In genomic region chr11:78804551-78804950, GRCm38 (mm10) we compare ENCODE assay signal across 28 mouse cellular contexts. TPM values are rescaled to one million over a fixed set of nuclear protein-coding genes. Genes with fewer than 3 reads are reported as not detected.
A peak's percentile ranks its signal among the peaks of the same experiment; 100 is the strongest.
DNase-seq lines count a peak whose midpoint lies in the region; ATAC-seq and TF ChIP-seq lines count a peak whose summit lies in the region.
"Had no signal": no experiment of that assay in that cellular context is flagged by ENCODE, and none has a peak within 500 bp of the region (broad histone marks: within the 10 kb centered on the region; RNA-seq: fewer than 3 reads in every experiment).

No protein-coding gene starts in this region.

- no peak overlapping the region for H3K9ac ChIP-seq in heart, embryonic 15.5 days
- no peak overlapping the region for H3K9ac ChIP-seq in heart, embryonic 12.5 days
- no peak overlapping the region for H3K9ac ChIP-seq in kidney, embryonic 14.5 days (ENCODE audit: low read depth, low read length)
- H3K9ac ChIP-seq: embryonic facial prominence, embryonic 13.5 days; forebrain, embryonic 12.5 days; forebrain, embryonic 15.5 days; hindbrain, embryonic 13.5 days; intestine, embryonic 15.5 days had no signal

- peak overlapping the region; percentile 81; the same call in 1 of the 2 replicates for H3K27ac ChIP-seq in heart, embryonic 15.5 days
- no peak overlapping the region for H3K27ac ChIP-seq in heart, embryonic 12.5 days (ENCODE audit: poor library complexity, severe bottlenecking)
- peak overlapping the region; percentile 31 for H3K27ac ChIP-seq in cortical plate, adult 2 months (ENCODE audit: insufficient read depth, low read length)
- H3K27ac ChIP-seq in kidney, embryonic 14.5 days (ENCODE audit: low read depth, low read length) = no peak overlapping the region
- H3K27ac ChIP-seq: embryonic facial prominence, embryonic 10.5 days; embryonic facial prominence, embryonic 13.5 days; forebrain, embryonic 12.5 days; forebrain, embryonic 15.5 days; gastrocnemius, adult 2 months; hindbrain, embryonic 10.5 days; hindbrain, embryonic 13.5 days; intestine, embryonic 15.5 days had no signal

- no peaks in the 10 kb centered on the region for H3K9me3 ChIP-seq in heart, embryonic 15.5 days (replicated peaks)
- H3K9me3 ChIP-seq in heart, embryonic 12.5 days (replicated peaks) = no peaks in the 10 kb centered on the region
- H3K9me3 ChIP-seq in kidney, embryonic 14.5 days (ENCODE audit: control insufficient read depth, low read length) = no peaks in the 10 kb centered on the region
- H3K9me3 ChIP-seq: embryonic facial prominence, embryonic 10.5 days; embryonic facial prominence, embryonic 13.5 days; forebrain, embryonic 12.5 days; forebrain, embryonic 15.5 days; hindbrain, embryonic 10.5 days; hindbrain, embryonic 13.5 days; intestine, embryonic 15.5 days had no signal

- H3K4me2 ChIP-seq in heart, embryonic 15.5 days = no peak overlapping the region
- no peak overlapping the region for H3K4me2 ChIP-seq in heart, embryonic 12.5 days
- H3K4me2 ChIP-seq in kidney, embryonic 14.5 days (replicated peaks; ENCODE audit: low read depth, low read length) = no peak overlapping the region
- H3K4me2 ChIP-seq: embryonic facial prominence, embryonic 13.5 days; forebrain, embryonic 12.5 days; forebrain, embryonic 15.5 days; heart, embryonic 11.5 days; hindbrain, embryonic 13.5 days; intestine, embryonic 15.5 days had no signal

- TF ChIP-seq CTCF in cortical plate, adult 2 months (IDR thresholded peaks at IDR 0.05; ENCODE audit: extremely low read depth, insufficient read depth, low read length) = no peak

- no peak overlapping the region for H3K4me3 ChIP-seq in heart, embryonic 15.5 days
- no peak overlapping the region for H3K4me3 ChIP-seq in heart, embryonic 12.5 days
- H3K4me3 ChIP-seq in cortical plate, adult 2 months (ENCODE audit: insufficient read depth, low read length) = no peak overlapping the region
- H3K4me3 ChIP-seq in kidney, embryonic 14.5 days (ENCODE audit: low read length) = no peak overlapping the region
- H3K4me3 ChIP-seq: embryonic facial prominence, embryonic 10.5 days; embryonic facial prominence, embryonic 13.5 days; erythroblast, embryonic 14.5 days; forebrain, embryonic 12.5 days; forebrain, embryonic 15.5 days; gastrocnemius, adult 2 months; hindbrain, embryonic 10.5 days; hindbrain, embryonic 13.5 days; intestine, embryonic 15.5 days had no signal

- TF ChIP-seq POLR2A in cortical plate, adult 2 months (IDR thresholded peaks at IDR 0.05; ENCODE audit: extremely low read depth, insufficient read depth, low read length) = no peak

- no peaks in the 10 kb centered on the region for H3K27me3 ChIP-seq in heart, embryonic 15.5 days
- H3K27me3 ChIP-seq in heart, embryonic 12.5 days (replicated peaks) = no peaks in the 10 kb centered on the region
- no peaks in the 10 kb centered on the region for H3K27me3 ChIP-seq in kidney, embryonic 14.5 days (ENCODE audit: control insufficient read depth, insufficient read depth, low read length)
- H3K27me3 ChIP-seq: embryonic facial prominence, embryonic 13.5 days; forebrain, embryonic 15.5 days; intestine, embryonic 15.5 days had no signal

- no peak for ATAC-seq in heart, embryonic 15.5 days (replicated peaks; ENCODE audit: insufficient number of reproducible peaks, insufficient read depth, low FRiP score, low read depth)
- no peak for ATAC-seq in heart, embryonic 12.5 days (ENCODE audit: insufficient number of reproducible peaks, low FRiP score)
- ATAC-seq in kidney, embryonic 14.5 days (ENCODE audit: low FRiP score, low TSS enrichment) = no peak
- ATAC-seq: CD4-positive, CD25-positive, alpha-beta regulatory T cell, adult 4 months; hindbrain, embryonic 16.5 days; intestine, embryonic 15.5 days had no signal

- 86% methylated on average over 6 of the region's 6 CpGs for WGBS in heart, embryonic 15.5 days
- WGBS in heart, embryonic 12.5 days = 81% methylated on average over 6 of the region's 6 CpGs
- whole genome bisulfite sequencing in kidney, embryonic 14.5 days = 86% methylated on average over 6 of the region's 6 CpGs

- H3K36me3 ChIP-seq in heart, embryonic 15.5 days = no peaks in the 10 kb centered on the region
- no peaks in the 10 kb centered on the region for H3K36me3 ChIP-seq in heart, embryonic 12.5 days
- no peaks in the 10 kb centered on the region for H3K36me3 ChIP-seq in kidney, embryonic 14.5 days (ENCODE audit: control insufficient read depth, insufficient read depth, low read length)
- H3K36me3 ChIP-seq: embryonic facial prominence, embryonic 10.5 days; embryonic facial prominence, embryonic 13.5 days; forebrain, embryonic 12.5 days; forebrain, embryonic 15.5 days; hindbrain, embryonic 10.5 days; hindbrain, embryonic 13.5 days; intestine, embryonic 15.5 days had no signal

- DNase-seq in right cerebral cortex, adult 18-20 months = peak; percentile 46
- DNase-seq in right cerebral cortex, postnatal 4 days = no peak
- DNase-seq: adrenal gland, adult 2 months; adrenal gland, postnatal 14 days; cerebellum, adult 18-20 months; cerebellum, adult 9-10 months; cerebellum, postnatal 14 days; gastrocnemius, adult 2 months; gastrocnemius, postnatal 14 days; heart, adult 18-20 months; heart, postnatal 10 days; heart, postnatal 36 days; kidney, adult 11 months had no signal

- peaks cover 29% of the 10 kb centered on the region for H3K4me1 ChIP-seq in heart, embryonic 15.5 days (replicated peaks)
- H3K4me1 ChIP-seq in heart, embryonic 12.5 days (replicated peaks) = peaks cover 8% of the 10 kb centered on the region
- peaks cover 9% of the 10 kb centered on the region for H3K4me1 ChIP-seq in cortical plate, adult 2 months (ENCODE audit: control insufficient read depth, insufficient read depth, low read length)
- no peaks in the 10 kb centered on the region for H3K4me1 ChIP-seq in kidney, embryonic 14.5 days (ENCODE audit: control insufficient read depth, insufficient read depth, low read length)
- H3K4me1 ChIP-seq: intestine, embryonic 15.5 days had no signal

RNA-seq across cellular contexts. Expression of gene Lyrm9, which starts 21.8 kb away (rescaled TPM):
- 26.9 and 37.9 TPM in 2 replicates for polyA plus RNA-seq in heart, embryonic 15.5 days (2015; fragmentation: Nextera tagmentation; extraction: Ambion mirVana)
- 33.5 and 35.9 TPM in 2 replicates for polyA plus RNA-seq in heart, embryonic 12.5 days (2016; fragmentation: Nextera tagmentation; extraction: Ambion mirVana)
- 19.1 and 20.5 TPM in 2 replicates for polyA plus RNA-seq in cortical plate, adult 2 months (2012; rRNA removed)
- polyA plus RNA-seq in kidney, embryonic 14.5 days (2014; fragmentation: Nextera tagmentation; extraction: Ambion mirVana) = 23.3 and 25.5 TPM in 2 replicates

RNA-seq across cellular contexts. Expression of gene Ccnq, which starts 53.0 kb away (rescaled TPM):
- 23.8 and 27.7 TPM in 2 replicates for polyA plus RNA-seq in heart, embryonic 15.5 days (2015; fragmentation: Nextera tagmentation; extraction: Ambion mirVana)
- 25.2 and 28.1 TPM in 2 replicates for polyA plus RNA-seq in heart, embryonic 12.5 days (2016; fragmentation: Nextera tagmentation; extraction: Ambion mirVana)
- 27.6 and 31.7 TPM in 2 replicates for polyA plus RNA-seq in cortical plate, adult 2 months (2012; rRNA removed)
- polyA plus RNA-seq in kidney, embryonic 14.5 days (2014; fragmentation: Nextera tagmentation; extraction: Ambion mirVana) = 47.8 and 50.8 TPM in 2 replicates

Comparison
In these comparisons a context has a peak if more than half of its experiments do, and no peak if none do; other contexts are left out.
1. H3K27ac ChIP-seq: peak in heart, embryonic 15.5 days (single experiment) and cortical plate, adult 2 months (single experiment); none in heart, embryonic 12.5 days (single experiment) and kidney, embryonic 14.5 days (single experiment).